Mouse (Mus musculus) kidney, embryonic 15.5 days (tissue): ENCODE measurements at regions not wholly inside any gene's neighbourhood (a gene's known extent, or its start where the extent isn't known, plus 50 kb on each side); places are given as distances from the start of the nearest gene placed in this dataset.
"Not testable (repeated sequence)": the region's sequence is repeated elsewhere in the genome, so short reads cannot be mapped to it uniquely, and the experiment has no call there.

ENCODE experiments used
- ATAC-seq: fragments of 200-750 bp; cut with Nextera tagmentation; replicated peaks from 2 replicates; pipeline ENCODE4 v1.8.0; 2017; ENCODE audit warnings: moderate TSS enrichment; ENCODE audit not compliant: low FRiP score
- H3K27ac ChIP-seq: fragments of 300-500 bp; sonication (generic); 2 replicates; pipeline ENCODE4 v1.5.1; 2015; ENCODE audit warnings: mild to moderate bottlenecking, inconsistent platforms
- H3K27me3 ChIP-seq: fragments of 300-500 bp; sonication (generic); 2 replicates; pipeline ENCODE4 v1.6.1; 2015; ENCODE audit warnings: inconsistent platforms
- H3K36me3 ChIP-seq: fragments of 300-500 bp; sonication (generic); 2 replicates; pipeline ENCODE4 v1.6.1; 2015; ENCODE audit warnings: inconsistent platforms
- H3K4me1 ChIP-seq: fragments of 300-500 bp; sonication (generic); 2 replicates; pipeline ENCODE4 v1.6.1; 2015; ENCODE audit warnings: inconsistent platforms
- H3K4me2 ChIP-seq: fragments of 300-500 bp; sonication (generic); 2 replicates; pipeline ENCODE4 v1.6.1; 2015; ENCODE audit warnings: moderate library complexity, mild to moderate bottlenecking, inconsistent platforms
- H3K4me3 ChIP-seq: fragments of 300-500 bp; sonication (generic); replicated peaks from 2 replicates; pipeline ENCODE4 v1.5.1; 2015; ENCODE audit warnings: mild to moderate bottlenecking, inconsistent platforms
- H3K9ac ChIP-seq: fragments of 300-500 bp; sonication (generic); 2 replicates; pipeline ENCODE4 v1.6.1; 2015; ENCODE audit warnings: mild to moderate bottlenecking, inconsistent platforms
- H3K9me3 ChIP-seq: fragments of 300-500 bp; sonication (generic); replicated peaks from 2 replicates; pipeline ENCODE4 v1.6.1; 2016; ENCODE audit warnings: inconsistent platforms
- WGBS: fragments of 180-500 bp; shearing (Covaris S2); methylation state at CpG from one replicate; pipeline ENCODE4 v1.1.7; 2015; ENCODE audit warnings: mixed read lengths; 5-methylcytosine and 5-hydroxymethylcytosine counted together

DNA sequence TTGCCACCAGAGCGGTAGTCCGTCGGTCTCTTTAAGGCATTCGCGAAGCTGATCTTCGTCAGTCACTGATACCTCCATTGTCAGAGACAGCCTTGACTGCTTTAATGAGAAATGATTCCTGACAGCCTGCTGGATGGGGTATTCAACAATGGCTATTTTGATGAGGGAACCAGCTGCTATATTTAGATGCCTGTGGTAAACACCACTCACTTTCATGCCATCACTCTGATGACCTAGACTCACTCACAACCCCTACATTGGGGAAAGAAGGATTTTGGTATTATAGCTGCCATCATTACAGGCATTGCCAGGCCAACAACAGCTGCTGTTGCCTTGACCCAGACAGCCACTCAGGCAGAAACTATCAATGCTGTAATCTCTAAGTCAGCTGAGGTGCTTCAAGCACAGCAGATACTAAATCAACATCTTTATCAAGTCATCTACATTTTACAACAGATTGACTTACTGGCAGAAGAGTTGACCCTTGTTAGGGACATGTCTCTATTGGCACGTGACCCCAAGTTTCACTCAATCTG is 57.7 kb upstream of the Amn1 start:
- H3K9me3 ChIP-seq: peaks cover 15% of the 10 kb centered on the region; the same call in 1 of the 2 replicates
- 93% methylated on average over 7 of the region's 7 CpGs for WGBS
- no peak overlapping the region for H3K4me2 ChIP-seq
- no peak overlapping the region for H3K9ac ChIP-seq
- no peaks in the 10 kb centered on the region for H3K36me3 ChIP-seq
- H3K4me1 ChIP-seq: no peaks in the 10 kb centered on the region
- H3K27ac ChIP-seq: no peak overlapping the region
- H3K4me3 ChIP-seq: no peak overlapping the region
- no peak for ATAC-seq
- no peaks in the 10 kb centered on the region for H3K27me3 ChIP-seq

DNA sequence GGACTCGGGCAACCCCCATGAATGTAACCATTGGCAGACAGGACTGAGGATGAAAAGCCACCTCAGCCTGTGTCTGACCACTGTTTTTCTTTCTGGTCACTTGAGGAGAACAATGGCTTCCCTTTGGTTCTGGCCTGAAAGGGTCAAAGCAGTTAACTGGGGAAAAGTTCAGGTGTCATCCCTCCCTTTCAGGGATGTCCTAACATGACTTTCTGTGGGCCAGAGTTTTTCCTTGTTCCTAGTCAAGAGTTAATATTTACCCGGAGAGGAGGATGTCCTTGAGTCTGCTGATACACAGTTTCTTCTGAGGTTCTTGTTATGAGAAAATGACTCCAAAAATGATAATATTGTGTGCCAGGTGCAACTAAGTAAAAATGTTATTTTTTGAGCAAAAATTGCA is 57.2 kb upstream of the Amn1 start:
- H3K9me3 ChIP-seq: peaks cover 15% of the 10 kb centered on the region; the same call in 1 of the 2 replicates
- not testable (repeated sequence) for H3K4me2 ChIP-seq, ATAC-seq, H3K36me3 ChIP-seq, H3K9ac ChIP-seq, H3K27ac ChIP-seq, H3K4me1 ChIP-seq, H3K4me3 ChIP-seq, H3K27me3 ChIP-seq
- 91% methylated on average over 2 of the region's 2 CpGs for WGBS

DNA sequence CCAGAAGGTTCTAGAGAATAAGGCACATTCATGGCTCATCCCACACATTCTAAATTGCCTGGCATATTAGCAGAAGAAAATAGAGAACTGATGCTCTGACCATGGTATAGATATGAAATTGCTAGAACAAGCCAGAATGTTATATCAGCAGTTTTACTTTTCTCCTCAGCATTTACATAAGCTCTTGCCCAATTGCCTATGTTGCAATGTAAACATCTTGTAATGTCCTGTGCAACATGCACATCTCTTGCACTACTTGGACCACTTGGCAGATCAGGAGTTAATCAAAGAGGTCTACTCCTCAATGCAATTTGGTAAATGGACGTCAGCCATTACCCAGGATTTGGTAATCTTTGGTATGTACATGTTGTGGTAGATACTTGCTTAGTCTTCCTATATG is 55.6 kb upstream of the Amn1 start:
- 83% methylated on average over 1 of the region's 1 CpGs for WGBS
- no peak for ATAC-seq

DNA sequence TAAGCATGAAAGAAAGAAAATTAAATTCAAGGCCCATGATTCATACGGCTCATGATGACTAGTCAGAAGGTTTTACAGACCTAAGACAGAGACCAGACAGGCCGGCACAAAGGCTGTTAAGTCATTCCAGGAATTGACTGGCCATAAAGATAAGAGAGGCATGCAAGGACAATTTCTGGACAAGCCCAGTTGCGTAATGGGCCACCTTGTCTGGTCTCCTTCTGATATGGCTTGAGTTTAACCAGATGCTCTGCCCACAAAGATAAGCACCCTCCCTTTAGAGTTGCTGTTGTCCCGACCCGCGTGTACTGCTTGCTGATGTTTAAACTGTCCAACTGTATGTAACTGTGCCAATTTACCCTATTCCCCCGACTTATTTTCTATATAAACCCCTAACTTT is 54.9 kb upstream of the Amn1 start:
- H3K27me3 ChIP-seq: no peaks in the 10 kb centered on the region
- WGBS: 86% methylated on average over 7 of the region's 7 CpGs
- no peak for ATAC-seq
- no peaks in the 10 kb centered on the region for H3K36me3 ChIP-seq
- no peaks in the 10 kb centered on the region for H3K4me1 ChIP-seq
- H3K9me3 ChIP-seq: peaks cover 18% of the 10 kb centered on the region; the same call in 1 of the 2 replicates
- no peak overlapping the region for H3K27ac ChIP-seq
- H3K9ac ChIP-seq: no peak overlapping the region
- H3K4me3 ChIP-seq: no peak overlapping the region
- H3K4me2 ChIP-seq: no peak overlapping the region

More for the DNA sequence above, 55.6 kb upstream of the Amn1 start:
- Histone ChIP-seq H3K27ac (no peak overlapping the region), H3K36me3 (no peaks in the 10 kb centered on the region), H3K4me1 (no peaks in the 10 kb centered on the region), H3K9ac (no peak overlapping the region), H3K4me2 (no peak overlapping the region), H3K4me3 (no peak overlapping the region), H3K9me3 (peaks cover 18% of the 10 kb centered on the region; the same call in 1 of the 2 replicates), H3K27me3 (no peaks in the 10 kb centered on the region)

DNA sequence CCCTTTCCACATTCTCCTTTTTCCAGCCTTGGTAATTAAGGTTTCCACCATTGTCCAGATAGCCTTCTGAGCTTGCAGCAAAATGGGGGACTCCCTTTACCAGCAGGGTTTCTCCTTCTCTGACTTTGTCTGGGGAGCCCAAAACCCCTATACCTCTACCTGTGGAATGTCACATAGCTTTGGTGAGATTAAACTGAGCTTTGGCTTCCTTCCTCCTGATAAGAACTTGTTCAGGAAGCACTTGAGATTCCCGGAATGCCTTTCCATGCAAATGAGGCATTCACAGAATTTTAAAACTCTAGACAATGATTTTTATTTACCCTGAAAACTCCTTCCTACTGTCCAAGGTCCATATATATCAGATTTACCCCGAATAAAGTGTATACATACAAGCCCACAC is 49.8 kb upstream of the Amn1 start:
- Histone ChIP-seq H3K36me3 (no peaks in the 10 kb centered on the region), H3K9ac (no peak overlapping the region), H3K27me3 (no peaks in the 10 kb centered on the region), H3K27ac (0 out of 2 replicates have a peak overlapping the region, but pooled peaks have one; percentile 9), H3K4me3 (no peak overlapping the region), H3K4me1 (no peaks in the 10 kb centered on the region), H3K4me2 (no peak overlapping the region), H3K9me3 (peaks cover 19% of the 10 kb centered on the region; the same call in 1 of the 2 replicates)
- ATAC-seq: no peak
- WGBS: 66% methylated on average over 2 of the region's 2 CpGs
